Mouse (Mus musculus) c-Kit-positive CD71-negative TER-119-negative erythroid progenitor cells, embryonic 14.5 days (primary cell): ENCODE measurements around the gene Rpl14.

Source experiments
- DNase-seq: peaks from one replicate; pipeline ENCODE4 v3.0.0-alpha.2; 2013; ENCODE audit warnings: low read depth

Gene Rpl14

DNA sequence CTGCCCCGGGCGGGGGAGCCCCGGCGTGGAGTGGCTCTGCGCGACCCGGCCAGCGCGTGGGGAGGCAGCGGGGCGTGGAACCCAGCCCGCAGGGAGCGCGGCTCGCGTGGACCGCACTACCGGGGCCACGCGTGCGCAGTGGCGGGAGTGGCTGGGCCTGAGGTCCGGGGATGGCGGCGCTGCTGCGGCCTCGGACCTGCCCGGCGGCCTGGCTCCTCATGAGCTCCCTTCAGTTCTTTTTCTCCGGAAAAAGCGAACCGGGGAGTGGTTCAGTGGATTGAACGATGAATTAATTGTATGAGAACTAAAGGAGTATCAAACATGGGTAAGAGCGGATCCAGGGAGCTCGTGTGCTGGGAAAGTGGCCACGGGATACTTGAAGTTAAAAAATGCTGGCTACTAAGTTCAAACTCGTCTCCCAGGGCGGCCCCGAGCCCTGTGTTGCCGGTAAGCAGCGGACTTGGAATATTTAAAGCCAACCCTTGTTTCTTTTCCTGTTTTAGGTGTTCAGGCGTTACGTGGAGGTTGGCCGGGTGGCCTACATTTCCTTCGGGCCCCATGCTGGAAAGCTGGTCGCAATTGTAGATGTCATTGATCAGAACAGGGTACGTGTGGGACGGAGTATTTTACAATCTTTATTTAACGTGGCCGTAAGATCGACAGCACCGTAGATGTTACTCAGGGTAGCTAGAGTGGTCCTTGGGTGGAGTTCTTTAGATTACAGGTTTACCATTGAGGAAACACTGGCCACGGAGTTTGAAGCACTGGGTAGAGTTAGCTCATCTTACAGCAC is 545 bp downstream of the Rpl14 start:
- DNase-seq: no peak

DNA sequence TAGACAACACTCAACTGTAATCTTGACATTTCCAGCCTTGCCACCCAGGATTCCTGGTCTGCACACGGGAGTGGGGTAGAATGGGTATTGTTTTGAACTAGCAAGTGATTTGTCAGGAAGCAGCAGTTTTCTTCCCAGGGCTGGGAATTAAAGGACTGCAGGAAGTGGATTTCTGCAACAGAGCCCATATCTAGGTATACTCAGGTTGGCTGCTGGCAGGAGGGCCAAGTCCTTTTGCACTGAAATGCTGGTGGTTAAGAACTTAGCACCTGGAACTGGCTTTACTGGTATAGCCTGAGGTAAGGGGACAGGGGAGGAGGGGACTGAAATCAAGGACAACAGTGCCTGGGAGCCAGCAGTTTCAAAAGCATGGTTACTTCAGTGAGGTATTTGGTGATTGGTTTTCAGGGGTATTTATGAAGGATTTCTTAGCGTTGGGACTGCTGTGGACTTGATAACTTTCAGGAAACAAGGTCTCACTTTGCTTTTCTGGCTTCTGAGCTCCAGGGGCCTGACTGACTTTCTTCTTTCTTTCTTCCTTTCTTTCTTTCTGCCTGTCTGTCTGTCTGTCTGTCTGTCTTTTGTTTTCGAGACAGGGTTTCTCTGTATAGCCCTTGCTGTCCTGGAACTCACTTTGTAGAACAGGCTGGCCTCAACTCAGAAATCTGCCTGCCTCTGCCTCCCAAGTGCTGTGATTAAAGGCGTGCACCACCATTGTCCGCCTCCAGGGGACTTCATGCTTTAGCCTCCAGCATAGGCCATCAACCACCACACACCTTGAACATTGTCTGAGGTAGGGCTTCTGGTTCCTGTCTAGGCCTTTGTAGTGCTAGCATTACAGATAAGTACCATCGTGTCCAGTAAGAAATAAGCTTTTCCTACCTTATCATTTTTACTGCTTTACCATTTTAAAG is 4.8 kb downstream of the Rpl14 start:
- DNase-seq: no peak

DNA sequence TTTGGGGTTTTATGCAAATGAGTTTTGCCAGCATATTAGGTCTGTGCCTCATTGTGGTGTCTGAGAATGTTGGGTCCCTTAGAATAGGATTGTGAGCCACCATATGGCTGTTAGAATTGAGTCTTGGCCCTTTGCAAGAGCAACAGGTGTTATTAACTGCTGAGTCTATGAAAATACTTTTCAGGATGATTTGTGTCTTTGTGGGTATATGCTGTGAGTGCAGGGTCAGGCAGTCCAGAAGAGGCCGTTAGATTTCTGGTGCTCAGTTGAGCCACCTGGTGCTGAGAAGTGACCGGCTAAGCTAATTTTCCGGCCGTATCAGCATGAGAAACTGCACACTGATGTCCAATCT is 5.4 kb downstream of the Rpl14 start:
- DNase-seq: no peak

DNA sequence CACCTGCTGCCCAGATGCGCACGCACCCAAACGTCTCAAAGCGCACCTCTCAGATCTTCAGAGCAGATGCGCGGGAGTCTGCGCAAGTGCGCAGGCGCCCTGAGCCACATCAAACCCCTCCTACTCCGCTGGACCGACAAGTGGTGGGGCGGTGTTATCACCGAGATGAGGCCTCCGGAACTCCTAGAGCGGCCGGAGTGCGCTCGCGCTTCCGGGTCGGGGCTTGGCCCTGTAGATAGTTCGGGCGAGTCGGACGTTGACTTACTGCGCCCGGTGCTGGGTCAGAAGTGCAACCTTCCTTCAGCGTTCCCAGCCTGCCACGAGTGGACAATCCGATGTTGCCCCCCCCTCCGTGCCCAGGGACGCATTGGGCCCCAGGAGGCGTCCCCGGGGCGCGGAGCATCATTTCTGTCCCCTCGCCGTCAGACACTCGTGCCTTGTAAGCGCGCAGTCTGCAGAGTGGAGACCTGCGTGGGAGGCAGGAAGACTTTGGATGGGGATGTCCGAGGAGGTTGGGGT is 5.9 kb downstream of the Rpl14 start:
- peak; percentile 86 for DNase-seq

DNA sequence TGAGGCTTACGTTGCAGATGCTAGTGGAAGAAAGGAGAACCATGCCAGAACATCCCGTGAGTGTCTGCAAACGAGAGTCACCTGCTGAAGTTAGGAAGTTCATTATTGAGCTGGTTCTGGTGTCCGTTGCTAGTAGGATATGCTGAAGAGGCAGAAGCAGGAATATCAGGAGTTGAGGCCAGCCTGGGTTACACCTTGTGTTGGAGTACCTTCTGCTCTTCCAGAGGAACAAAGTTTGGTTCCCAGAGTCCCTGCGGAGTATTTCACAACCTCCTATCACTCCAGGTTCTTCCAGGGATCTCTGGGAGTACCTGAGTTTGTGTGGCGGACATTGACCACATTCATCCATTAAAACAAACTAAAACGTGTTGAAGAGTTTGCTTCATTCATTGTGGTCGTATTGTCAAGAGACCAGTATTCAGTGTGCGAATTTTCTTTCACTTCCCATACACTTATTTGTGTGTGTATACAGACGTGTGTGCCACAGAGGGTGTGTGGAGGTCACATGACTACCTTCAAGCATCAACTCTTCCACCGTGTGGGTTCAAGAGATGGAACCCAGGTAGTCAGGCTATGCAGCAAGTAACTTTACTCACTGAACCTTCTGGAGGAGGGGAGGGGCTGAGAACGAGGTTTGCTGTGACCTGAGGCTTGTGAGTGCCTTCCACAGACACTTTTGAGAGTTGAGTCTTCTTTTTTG is 6.6 kb downstream of the Rpl14 start:
- DNase-seq: no peak

DNA sequence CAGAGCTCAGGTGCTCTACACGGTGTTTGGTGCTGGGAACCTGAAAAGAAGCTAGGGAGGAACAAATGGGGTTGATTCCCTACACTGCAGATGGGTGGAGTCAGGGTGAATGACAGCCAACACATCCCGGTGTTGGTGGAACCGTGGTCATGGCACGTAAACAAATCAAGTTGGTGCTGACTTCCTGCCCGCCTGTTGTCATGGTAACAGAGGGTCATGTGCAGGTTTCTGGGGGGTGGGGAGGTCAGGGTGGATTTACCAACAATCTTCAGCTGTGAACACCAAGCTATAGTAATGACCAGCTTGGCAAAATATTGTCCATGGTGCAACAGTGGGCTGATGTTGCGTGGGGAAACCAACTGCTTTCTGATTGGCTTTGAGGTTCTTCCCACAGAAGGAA is 7.5 kb downstream of the Rpl14 start:
- no peak for DNase-seq

DNA sequence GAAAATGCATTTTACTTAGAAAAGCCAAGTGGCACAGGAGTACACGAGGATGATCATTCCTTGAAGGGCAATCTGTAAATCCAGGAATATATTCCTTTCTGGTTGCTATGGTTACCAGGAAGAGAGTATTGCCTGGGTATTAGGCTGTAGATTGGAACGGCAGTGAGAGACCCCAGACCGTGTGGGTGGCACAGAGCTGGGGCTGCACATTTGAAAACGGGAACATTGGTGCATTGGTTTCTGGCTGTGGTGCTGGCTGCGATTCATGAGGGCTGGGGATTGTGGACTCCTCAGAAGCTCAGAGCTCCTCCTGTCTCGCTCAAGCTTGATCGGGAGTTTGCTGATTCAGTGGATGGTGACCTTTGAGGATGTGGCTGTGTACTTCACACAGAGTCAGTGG is 8.6 kb downstream of the Rpl14 start:
- DNase-seq: no peak

DNA sequence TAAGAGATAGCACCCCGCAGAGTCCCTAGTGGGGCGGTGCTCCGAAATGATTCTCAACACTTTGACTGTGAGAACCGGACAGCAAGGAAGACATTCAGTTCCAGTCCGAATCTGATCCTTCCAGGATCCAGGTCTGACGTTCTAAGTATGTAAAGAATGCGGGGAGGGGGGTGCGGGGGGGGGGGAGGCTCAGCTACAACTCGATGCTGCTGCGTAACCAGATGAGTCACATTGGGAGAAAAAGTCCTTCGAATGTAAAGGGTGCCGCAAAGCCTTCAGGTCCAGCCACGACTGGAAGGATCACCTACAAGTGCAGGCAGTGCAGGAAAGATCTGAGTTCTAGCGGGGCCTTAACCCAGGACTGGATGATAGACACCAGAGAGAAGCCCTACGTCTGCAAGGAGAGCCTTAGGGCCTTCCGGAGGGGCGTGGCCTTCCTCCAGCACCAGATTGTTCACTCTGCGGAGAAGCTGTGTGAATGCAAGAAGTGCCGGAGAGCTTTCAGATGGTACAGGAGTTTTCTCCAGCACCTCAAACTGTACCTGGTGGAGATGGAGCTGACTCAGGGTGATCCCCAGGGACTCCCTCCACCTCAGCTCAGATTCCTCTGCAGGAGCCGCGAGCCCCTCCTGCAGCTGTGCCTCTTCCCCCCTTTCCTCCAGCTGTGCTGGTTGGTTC is 10.8 kb downstream of the Rpl14 start:
- DNase-seq: no peak

DNA sequence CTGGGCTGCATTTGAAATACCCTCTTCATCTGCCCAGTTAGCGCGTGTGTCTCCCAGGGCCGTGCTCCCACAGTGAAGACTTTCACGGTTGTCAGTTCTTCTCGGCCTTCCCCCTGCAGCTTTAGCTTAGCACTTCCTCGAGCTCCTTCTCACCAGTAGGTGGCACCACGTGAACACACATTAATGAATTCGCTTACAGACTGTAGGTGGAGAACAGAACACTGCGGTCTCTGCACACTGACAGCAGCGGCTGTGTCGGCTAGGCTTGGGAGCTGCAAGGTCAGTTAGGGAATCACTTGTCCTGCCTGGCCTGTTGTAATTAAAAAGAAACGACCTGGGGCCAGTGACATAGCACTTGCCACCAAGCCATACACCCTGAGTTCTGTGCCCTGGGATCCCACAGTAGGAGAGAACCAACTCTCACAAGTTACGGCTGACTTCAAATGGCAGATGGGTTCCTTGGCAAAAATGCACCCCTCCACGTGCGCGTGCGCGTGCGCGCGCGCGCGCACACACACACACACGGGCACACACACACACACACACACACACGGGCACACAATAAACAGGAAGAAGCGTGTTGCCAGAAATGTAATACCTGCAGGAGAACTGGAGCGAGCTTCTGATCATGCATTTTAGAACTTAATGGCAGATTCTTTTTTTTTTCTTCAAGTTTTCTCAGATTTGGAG is 11.5 kb downstream of the Rpl14 start:
- DNase-seq: peak; percentile 95

DNA sequence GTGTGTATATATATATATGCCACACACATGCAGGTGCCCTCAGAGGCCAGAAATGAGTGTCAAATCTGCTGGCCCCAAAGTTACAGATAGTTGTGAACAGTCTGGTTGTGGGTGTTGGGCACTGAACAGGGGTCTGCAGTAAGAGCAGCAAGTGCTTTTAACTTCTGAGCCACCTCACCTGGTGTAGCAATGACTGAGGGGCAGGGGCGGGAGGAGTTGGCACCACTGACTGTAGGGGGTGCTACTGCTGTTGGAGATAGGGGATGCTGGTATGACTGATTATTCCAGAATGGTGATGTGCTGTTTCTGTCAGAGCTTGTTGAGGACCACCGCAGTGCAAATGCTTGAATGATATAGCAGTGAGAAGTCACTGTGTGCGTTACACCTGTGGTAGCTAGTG is 12.1 kb downstream of the Rpl14 start:
- DNase-seq: no peak

DNA sequence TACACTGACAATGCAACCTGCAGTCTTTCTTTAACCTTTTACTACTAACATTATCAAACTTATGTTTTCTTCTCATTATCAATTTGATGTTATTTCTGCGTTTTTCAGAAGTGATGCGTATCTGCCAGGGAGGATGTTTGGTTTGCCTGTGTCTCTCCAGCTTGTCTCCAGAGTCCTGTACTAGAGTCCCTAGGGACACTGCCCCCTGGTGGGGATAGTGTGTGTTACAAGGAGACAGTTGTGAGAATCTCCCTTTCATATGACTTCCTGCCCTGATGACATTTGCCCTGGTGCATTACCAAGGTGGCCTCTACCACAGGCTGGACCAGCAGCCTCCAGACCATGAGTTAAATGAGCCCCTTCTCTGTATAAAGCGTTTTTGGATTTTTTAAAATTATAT is 15.3 kb downstream of the Rpl14 start:
- DNase-seq: peak; percentile 90

DNA sequence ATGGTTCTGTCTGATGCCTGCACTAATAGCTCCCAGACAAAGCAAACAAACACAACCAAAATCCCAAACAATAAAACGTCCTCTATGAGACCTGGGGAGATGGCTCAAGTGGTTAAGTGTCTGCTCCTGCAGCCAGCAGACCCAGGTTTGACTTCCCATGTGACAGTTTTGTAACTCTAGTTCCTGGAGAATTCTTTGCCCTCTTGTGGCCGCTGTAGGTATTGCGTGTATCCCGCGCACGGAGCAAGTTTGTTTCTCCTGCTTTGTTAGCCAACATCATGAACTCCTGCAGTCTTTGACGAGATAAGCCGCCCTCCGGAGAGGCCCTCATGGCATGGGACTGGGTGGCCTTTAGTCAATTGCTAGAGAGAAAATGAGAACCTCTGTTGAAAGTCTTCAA is 20.2 kb downstream of the Rpl14 start:
- DNase-seq: no peak

DNA sequence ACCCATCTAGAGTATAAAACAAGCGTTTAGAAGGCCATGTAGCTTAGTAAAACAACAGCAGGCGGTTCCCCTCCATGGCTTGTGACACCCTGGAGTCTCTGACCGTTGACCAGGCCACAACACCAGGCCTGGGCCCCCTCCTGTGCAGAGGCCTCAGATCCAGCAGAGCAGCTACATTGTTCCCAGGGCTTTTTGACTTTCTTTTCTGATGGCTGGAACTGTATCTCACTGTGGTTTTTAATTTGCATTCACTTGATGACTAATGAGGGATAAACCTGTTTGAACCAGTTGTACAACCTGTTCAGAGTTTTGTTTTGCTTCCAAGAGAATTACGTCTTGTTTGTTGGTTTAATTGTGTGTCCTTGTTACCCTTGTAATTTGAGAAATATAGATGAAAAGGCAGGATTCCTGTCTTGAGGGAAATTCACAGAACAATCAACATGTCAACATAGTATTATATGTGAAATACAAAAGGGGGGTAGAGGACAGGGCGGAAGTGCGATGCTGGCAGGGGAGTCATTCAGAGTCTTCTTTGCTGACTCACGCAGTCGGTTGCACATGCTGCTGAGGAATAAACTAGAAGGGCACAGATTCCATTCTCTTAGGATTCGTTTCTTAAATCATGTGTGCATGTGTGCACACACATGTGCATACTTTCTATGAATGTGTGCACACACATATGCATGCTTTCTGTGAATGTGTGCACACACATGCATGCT is 22.3 kb downstream of the Rpl14 start:
- DNase-seq: no peak

DNA sequence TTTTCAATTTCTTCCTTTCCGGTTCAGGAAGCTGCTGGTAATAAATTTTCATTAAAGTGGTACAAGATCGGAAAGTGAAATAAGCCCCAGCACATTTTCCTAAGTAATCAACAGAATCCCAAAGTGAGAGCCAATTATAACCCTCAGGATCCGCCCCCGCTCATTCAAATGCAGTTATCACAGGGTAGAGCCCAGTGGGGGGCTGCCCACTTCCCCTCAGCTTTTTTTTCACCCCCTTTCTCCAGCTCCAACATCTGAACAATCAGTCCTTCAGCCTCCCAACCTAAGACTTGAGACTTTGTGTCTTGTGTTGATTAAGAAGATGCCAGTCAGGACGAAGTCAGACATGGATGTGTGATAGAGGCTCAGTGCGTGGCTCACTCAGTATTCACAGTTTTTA is 23.6 kb downstream of the Rpl14 start:
- no peak for DNase-seq

DNA sequence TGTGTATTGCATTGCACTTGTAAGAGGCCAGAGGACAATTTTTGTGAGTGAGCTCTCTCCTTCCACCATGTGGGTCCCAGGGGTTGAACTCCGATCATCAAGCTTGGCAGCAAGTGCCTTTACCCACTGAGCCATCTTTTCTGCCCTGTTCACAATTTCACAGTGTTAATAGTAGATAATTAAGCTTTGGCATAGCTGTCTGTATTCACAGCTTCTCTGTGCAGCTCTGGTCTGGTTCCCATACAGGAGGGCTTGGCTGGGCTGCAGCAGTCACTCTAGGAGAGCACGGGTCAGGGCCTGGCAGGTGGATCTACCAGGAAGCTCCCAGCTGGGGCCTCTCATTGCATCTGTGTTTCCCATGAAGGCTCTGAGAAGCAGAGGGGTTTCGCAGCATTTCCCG is 24.1 kb downstream of the Rpl14 start:
- no peak for DNase-seq

DNA sequence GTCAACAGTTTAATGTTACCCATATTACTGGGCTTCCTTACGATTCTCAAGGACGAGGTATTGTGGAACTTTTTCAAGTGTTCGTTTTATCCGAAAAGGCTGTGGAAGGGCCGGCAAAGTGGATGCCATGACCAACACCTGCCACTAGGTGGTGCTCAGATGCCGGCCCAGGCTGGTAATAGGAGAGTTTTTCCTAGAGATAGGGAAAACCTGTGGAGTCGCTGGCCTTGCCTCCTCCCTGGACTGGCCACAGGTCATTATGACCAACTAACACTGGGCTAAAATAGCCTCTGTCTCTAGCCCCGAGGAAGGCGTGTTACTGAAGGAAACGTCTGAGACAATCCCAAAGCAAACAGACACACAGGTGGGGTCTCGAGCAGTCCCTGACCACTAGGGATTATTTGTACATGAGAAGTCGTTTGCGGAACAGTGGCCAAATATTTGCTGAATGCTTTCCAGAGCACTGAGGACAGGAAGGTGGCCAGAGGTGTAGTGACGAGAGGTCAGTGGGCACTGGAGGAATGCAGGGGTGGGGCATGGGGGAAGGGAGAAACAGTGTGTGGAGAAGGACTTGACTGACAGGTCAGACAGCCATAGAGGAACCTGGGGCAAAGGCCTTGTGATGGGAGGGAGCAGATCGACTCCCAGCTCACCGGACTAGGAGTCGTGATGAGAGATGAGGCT is 30.4 kb downstream of the Rpl14 start:
- no peak for DNase-seq

DNA sequence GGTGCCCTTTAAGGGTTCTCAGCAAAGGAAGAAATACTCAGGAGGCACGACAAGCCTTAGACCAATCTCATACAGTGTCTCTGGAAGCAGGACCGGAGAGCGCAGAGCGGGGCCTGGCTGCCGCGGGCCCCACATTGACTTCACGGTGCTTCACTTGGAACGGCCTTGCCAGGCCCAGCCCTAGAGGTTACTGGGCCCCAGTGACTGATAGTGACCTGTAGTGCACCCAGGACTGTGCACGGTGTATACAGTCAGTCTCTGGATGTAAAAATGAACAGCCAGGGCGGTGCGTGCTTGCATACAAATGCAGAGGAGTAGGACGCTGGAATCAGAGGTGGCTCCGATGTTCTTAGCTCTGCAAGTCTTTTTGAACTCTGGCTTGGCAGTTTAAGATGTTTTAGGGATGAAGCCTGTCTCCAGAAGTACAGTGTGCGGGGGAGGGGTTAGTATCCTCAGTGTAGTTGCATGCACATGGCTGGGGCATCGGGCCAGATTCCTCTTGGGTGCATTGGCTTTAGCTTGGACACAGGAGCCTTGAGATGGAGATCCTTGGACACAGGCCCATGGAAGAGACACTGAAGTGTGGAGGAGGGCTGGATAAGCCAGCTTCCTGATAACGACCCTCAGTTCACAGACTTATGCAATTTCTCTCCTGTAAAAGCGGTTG is 31.1 kb downstream of the Rpl14 start:
- DNase-seq: no peak

DNA sequence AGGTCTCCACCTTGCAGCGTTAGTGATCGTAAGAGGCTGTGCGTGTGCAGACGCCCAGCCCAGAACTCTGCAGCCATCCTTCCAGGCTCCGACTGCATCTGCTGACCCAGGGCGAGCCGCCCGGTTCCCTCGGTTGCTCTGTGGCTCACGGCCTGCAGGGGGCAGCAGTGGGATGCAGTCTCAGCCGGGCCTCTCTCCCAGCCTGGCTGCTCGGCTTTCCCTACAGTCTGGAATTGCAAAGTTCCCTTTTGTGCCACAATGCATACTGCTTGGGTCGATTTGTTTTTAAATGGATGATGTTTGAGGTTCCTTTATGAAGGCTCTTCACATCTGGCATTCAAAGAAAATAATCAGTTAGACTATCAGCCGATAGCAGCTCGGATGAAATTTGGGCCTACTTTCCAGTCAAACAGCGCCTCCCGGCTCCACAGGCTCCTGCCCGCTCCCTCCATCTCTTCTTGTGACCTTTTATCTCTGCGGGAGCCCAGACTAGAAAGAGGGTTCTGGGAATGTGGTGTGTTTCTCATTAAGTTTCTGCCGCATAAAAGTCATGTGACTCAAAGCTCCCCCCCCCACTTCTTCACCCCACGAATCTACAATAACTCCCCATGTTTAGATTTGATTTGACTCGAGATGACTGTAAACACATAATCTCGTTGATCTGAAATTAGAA is 31.7 kb downstream of the Rpl14 start:
- peak; percentile 58 for DNase-seq

DNA sequence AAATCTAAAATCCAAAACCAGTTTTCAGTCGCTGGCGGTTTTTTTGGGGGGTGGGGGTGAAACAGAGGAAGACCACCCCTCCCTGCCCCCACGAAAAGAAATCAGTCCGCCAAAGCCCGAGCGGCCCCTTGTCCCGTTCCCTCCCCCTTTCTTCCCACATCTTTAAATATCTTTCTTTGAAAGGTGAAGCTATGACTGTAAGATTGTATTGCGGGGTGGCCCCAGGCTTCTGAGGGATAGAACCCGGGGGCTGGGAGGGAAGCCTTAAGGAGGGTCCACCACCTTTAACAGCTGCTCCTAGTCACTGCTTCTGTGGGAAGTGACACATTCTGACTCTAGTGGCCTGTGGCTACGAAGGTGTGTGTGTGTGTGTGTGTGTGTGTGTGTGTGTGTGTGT is 32.3 kb downstream of the Rpl14 start:
- no peak for DNase-seq
